Mouse (Mus musculus) liver, adult 2 months (tissue): ENCODE results near the gene Patz1. TPM values are rescaled to one million over a fixed set of nuclear protein-coding genes. Genes with fewer than 3 reads are reported as not detected.

Experiments used
- DNase-seq: peaks from one replicate; pipeline ENCODE4 v3.0.0-alpha.2; 2011; ENCODE audit warnings: low read depth, low spot score; ENCODE audit errors: extremely low read depth
- H3K27ac ChIP-seq: fragments of 200-500 bp; replicated peaks from 2 replicates; pipeline ENCODE4 v1.5.1; 2012; ENCODE audit warnings: low read depth, mild to moderate bottlenecking, control low read depth, inconsistent platforms, low read length; ENCODE audit not compliant: insufficient read depth
- H3K27me3 ChIP-seq: fragments of 200-500 bp; 2 replicates; pipeline ENCODE4 v1.6.1; 2012; ENCODE audit warnings: mild to moderate bottlenecking, moderate library complexity, low read length, inconsistent platforms; ENCODE audit not compliant: control insufficient read depth, insufficient read depth
- H3K36me3 ChIP-seq: fragments of 200-500 bp; 2 replicates; pipeline ENCODE4 v1.6.1; 2012; ENCODE audit warnings: low read length, inconsistent platforms; ENCODE audit not compliant: control insufficient read depth, insufficient read depth
- H3K4me1 ChIP-seq: fragments of 200-500 bp; 2 replicates; pipeline ENCODE4 v1.6.1; 2011; ENCODE audit warnings: low read length; ENCODE audit not compliant: control insufficient read depth, insufficient read depth
- H3K4me3 ChIP-seq: fragments of 200-500 bp; 2 replicates; pipeline ENCODE4 v1.5.1; 2011; ENCODE audit warnings: low read depth, mild to moderate bottlenecking, control low read depth, low read length, moderate library complexity; ENCODE audit not compliant: insufficient read depth
- H3K79me2 ChIP-seq: fragments of 200-500 bp; 2 replicates; pipeline ENCODE4 v1.6.1; 2012; ENCODE audit warnings: inconsistent platforms, mild to moderate bottlenecking, low read length, moderate library complexity; ENCODE audit not compliant: control insufficient read depth, insufficient read depth
- H3K9ac ChIP-seq: fragments of 200-500 bp; 2 replicates; pipeline ENCODE4 v1.6.1; 2012; ENCODE audit warnings: low read depth, mild to moderate bottlenecking, control low read depth, inconsistent platforms, low read length
- CTCF ChIP-seq: fragments of 200-500 bp; IDR thresholded peaks from 2 replicates; pipeline ENCODE4 v1.5.1; 2011; ENCODE audit warnings: low read depth, low read length, control low read depth
- POLR2A ChIP-seq: fragments of 200-500 bp; IDR thresholded peaks from 2 replicates; pipeline ENCODE4 v1.6.1; 2011; ENCODE audit warnings: low read length, control low read depth; ENCODE audit not compliant: insufficient read depth; ENCODE audit errors: extremely low read depth
- WGBS: fragments of 180-500 bp; shearing (Covaris S2); methylation state at CpG from one replicate; pipeline ENCODE4 v1.1.7; 2018; 5-methylcytosine and 5-hydroxymethylcytosine counted together
- polyA plus RNA-seq: library from polyadenylated mRNA; depleted of rRNA; stranded (reverse); fragments of >200 nt; gene quantifications from 2 replicates; pipeline ENCODE4 v1.2.3, GENCODE M21; 2012
- total RNA-seq: library from RNA; depleted of rRNA; stranded (reverse); fragments of >200 nt; gene quantifications from 2 replicates; pipeline ENCODE4 v1.2.3, GENCODE M21; 2014

Patz1 gene
- total and polyA plus RNA-seq, 2 experiments = 4.2 to 6.0 TPM

- H3K9ac ChIP-seq = peak overlapping the region; percentile 97
- H3K27me3 ChIP-seq = no peaks in the 10 kb centered on the region
- peak overlapping the region; percentile 98 for H3K4me3 ChIP-seq
- TF ChIP-seq POLR2A (no peak), CTCF (no peak)
- H3K79me2 ChIP-seq = peaks cover 16% of the 10 kb centered on the region
- H3K27ac ChIP-seq = peak overlapping the region; percentile 60
- peaks cover 8% of the 10 kb centered on the region for H3K4me1 ChIP-seq
- WGBS = 1% methylated on average over 26 of the region's 26 CpGs
- H3K36me3 ChIP-seq = peaks cover 22% of the 10 kb centered on the region
- DNase-seq = peak; percentile 34
Measured at GRCm38 (mm10) chr11:3265291-3266078, 23.2 kb upstream of the Patz1 start.

GRCm38 (mm10) chr11:3266079-3266685 lies 22.5 kb upstream of the Patz1 start, which contains the start of gene Drg1:
Gene Drg1 (minus strand): TSS chr11:3266415.
- H3K4me3 ChIP-seq = peak within 1 kb of the TSS; percentile 98
- no peaks in the 10 kb centered on the region for H3K27me3 ChIP-seq
- H3K79me2 ChIP-seq = peaks cover 16% of the 10 kb centered on the region
- H3K9ac ChIP-seq = peak within 1 kb of the TSS; percentile 97
- DNase-seq = peak; percentile 77
- TF ChIP-seq POLR2A (peak; percentile 82; the same call in 1 of the 2 replicates), CTCF (no peak)
- peaks cover 17% of the 10 kb centered on the region for H3K36me3 ChIP-seq
- H3K27ac ChIP-seq = peak within 1 kb of the TSS; percentile 70
- peaks cover 8% of the 10 kb centered on the region for H3K4me1 ChIP-seq
- WGBS = under 1% methylated on average over 70 of the region's 72 CpGs

GRCm38 (mm10) chr11:3267133-3267532 lies 21.5 kb upstream of the Patz1 start:
- H3K4me1 ChIP-seq = peaks cover 8% of the 10 kb centered on the region
- peak overlapping the region; percentile 2; the same call in 1 of the 2 replicates for H3K9ac ChIP-seq
- peaks cover 9% of the 10 kb centered on the region for H3K36me3 ChIP-seq
- H3K27ac ChIP-seq = no peak overlapping the region
- DNase-seq = peak; percentile 42
- no peaks in the 10 kb centered on the region for H3K27me3 ChIP-seq
- H3K79me2 ChIP-seq = peaks cover 16% of the 10 kb centered on the region
- TF ChIP-seq CTCF (no peak), POLR2A (no peak)
- 35% methylated on average over 7 of the region's 7 CpGs for WGBS
- peak overlapping the region; percentile 98; the same call in 1 of the 2 replicates for H3K4me3 ChIP-seq

GRCm38 (mm10) chr11:3269241-3269640 lies 19.4 kb upstream of the Patz1 start:
- H3K79me2 ChIP-seq = peaks cover 16% of the 10 kb centered on the region
- no peaks in the 10 kb centered on the region for H3K27me3 ChIP-seq
- DNase-seq = no peak
- no peak overlapping the region for H3K9ac ChIP-seq
- H3K27ac ChIP-seq = no peak overlapping the region
- peaks cover 8% of the 10 kb centered on the region for H3K4me1 ChIP-seq
- 55% methylated on average over 4 of the region's 4 CpGs for WGBS
- H3K4me3 ChIP-seq = no peak overlapping the region
- TF ChIP-seq CTCF (no peak), POLR2A (no peak)
- no peaks in the 10 kb centered on the region for H3K36me3 ChIP-seq

GRCm38 (mm10) chr11:3278351-3278750 lies 10.3 kb upstream of the Patz1 start:
- Histone ChIP-seq H3K36me3 (no peaks in the 10 kb centered on the region), H3K4me1 (no peaks in the 10 kb centered on the region), H3K79me2 (no peaks in the 10 kb centered on the region), H3K27ac (no peak overlapping the region), H3K4me3 (no peak overlapping the region), H3K9ac (no peak overlapping the region), H3K27me3 (no peaks in the 10 kb centered on the region)
- 71% methylated on average over 5 of the region's 5 CpGs for WGBS
- TF ChIP-seq POLR2A (no peak), CTCF (no peak)
- no peak for DNase-seq

- TF ChIP-seq POLR2A (no peak), CTCF (no peak)
- Histone ChIP-seq H3K4me3 (no peak overlapping the region), H3K9ac (no peak overlapping the region), H3K79me2 (no peaks in the 10 kb centered on the region), H3K27me3 (no peaks in the 10 kb centered on the region), H3K27ac (no peak overlapping the region), H3K4me1 (no peaks in the 10 kb centered on the region), H3K36me3 (no peaks in the 10 kb centered on the region)
- 79% methylated on average over 2 of the region's 2 CpGs for WGBS
- DNase-seq = no peak
Measured at GRCm38 (mm10) chr11:3279729-3280128, 8.9 kb upstream of the Patz1 start.
